Mouse (Mus musculus): Measurements from ENCODE around the gene Dstyk. TPM values are rescaled to one million over a fixed set of nuclear protein-coding genes. Genes with fewer than 3 reads are reported as not detected.

Dstyk gene
- total and polyA plus RNA-seq, 3 experiments = 0.12 to 0.59 (median 0.21) TPM

DNA sequence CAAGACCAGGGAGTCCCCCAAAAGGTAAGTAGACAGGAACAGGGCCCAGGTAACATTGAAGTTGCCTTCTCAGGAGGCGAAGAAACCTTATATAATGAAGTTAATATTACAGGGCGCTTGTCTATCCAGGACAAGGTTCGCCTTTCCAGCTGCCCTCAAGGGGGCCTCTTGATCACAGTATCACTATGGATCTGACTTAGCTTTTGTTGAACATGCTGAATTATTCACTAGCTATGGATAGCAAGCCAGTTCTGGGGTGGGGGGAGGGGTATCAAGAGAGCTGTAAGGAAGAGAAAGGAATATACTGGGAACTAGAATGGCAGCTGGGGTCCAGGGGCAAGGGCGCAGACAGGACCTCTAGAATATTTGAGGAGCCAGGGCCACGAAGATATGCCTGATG, 45.0 kb upstream of the Dstyk start:
- peaks cover 3 to 27% of the 10 kb centered on the region in 2 experiments; a peak in 3 of 4 replicates for H3K4me1 ChIP-seq (ENCODE audit: control insufficient read depth in 1 of 2, insufficient read depth in 2 of 2)
- no peak overlapping the region for H3K9ac ChIP-seq (ENCODE audit: insufficient read depth, low read depth)
- no peaks in the 10 kb centered on the region for H3K36me3 ChIP-seq (replicated peaks in 1 of 2; ENCODE audit: control insufficient read depth in 1 of 2, insufficient read depth in 1 of 2, low read length in 1 of 2)
- in situ Hi-C loops (cut with MboI; ENCODE audit: low pct_ligation_motif_present, low pct_unique_long_range_greater_than_20kb, low sequenced_read_pairs) (no loop called here), dilution Hi-C loops (cut with MboI; ENCODE audit: extremely low pct_ligation_motif_present, extremely low pct_unique_long_range_greater_than_20kb, low sequenced_read_pairs) (no loop called here)
- DNase-seq (ENCODE audit: extremely low read depth) = no peak
- peaks cover 13% of the 10 kb centered on the region for H3K27me3 ChIP-seq (replicated peaks)
- TF ChIP-seq GABPA (IDR thresholded peaks at IDR 0.05; ENCODE audit: insufficient replicate concordance, low read depth, low read length) (no peak), ZKSCAN1 (IDR thresholded peaks at IDR 0.05; ENCODE audit: borderline replicate concordance, low read depth, low read length) (no peak), UBTF (IDR thresholded peaks at IDR 0.05; ENCODE audit: low read depth, low read length) (no peak), E2F4 (IDR thresholded peaks at IDR 0.05; ENCODE audit: insufficient replicate concordance, low read depth, low read length) (no peak), RAD21 (IDR thresholded peaks at IDR 0.05; ENCODE audit: low read depth, low read length) (no peak)
- no peak overlapping the region for H3K4me3 ChIP-seq (replicated peaks in 1 of 3; ENCODE audit: low read depth in 2 of 3, low read length in 2 of 3, poor library complexity in 1 of 3)
- no peak overlapping the region for H3K4me2 ChIP-seq (ENCODE audit: insufficient read depth, low read depth, poor library complexity, severe bottlenecking)
- no peaks in the 10 kb centered on the region for H3K9me3 ChIP-seq (replicated peaks; ENCODE audit: low read length)
- H3K79me2 ChIP-seq (replicated peaks; ENCODE audit: control insufficient read depth, extremely low read depth, insufficient read depth, poor library complexity, severe bottlenecking) = no peaks in the 10 kb centered on the region
- H3K27ac ChIP-seq (ENCODE audit: insufficient read depth, low read depth) = no peak overlapping the region

- Histone ChIP-seq H3K4me2 (ENCODE audit: insufficient read depth, low read depth, poor library complexity, severe bottlenecking) (no peak overlapping the region), H3K9ac (ENCODE audit: insufficient read depth, low read depth) (no peak overlapping the region), H3K36me3 (replicated peaks in 1 of 2; ENCODE audit: control insufficient read depth in 1 of 2, insufficient read depth in 1 of 2, low read length in 1 of 2) (no peaks in the 10 kb centered on the region), H3K79me2 (replicated peaks; ENCODE audit: control insufficient read depth, extremely low read depth, insufficient read depth, poor library complexity, severe bottlenecking) (no peaks in the 10 kb centered on the region), H3K9me3 (replicated peaks; ENCODE audit: low read length) (no peaks in the 10 kb centered on the region), H3K4me3 (replicated peaks in 1 of 3; ENCODE audit: low read depth in 2 of 3, low read length in 2 of 3, poor library complexity in 1 of 3) (no peak overlapping the region), H3K27me3 (replicated peaks) (peaks cover 20% of the 10 kb centered on the region), H3K4me1 (ENCODE audit: control insufficient read depth in 1 of 2, insufficient read depth in 2 of 2) (peaks cover 3 to 21% of the 10 kb centered on the region in 2 experiments; a peak in 3 of 4 replicates), H3K27ac (ENCODE audit: insufficient read depth, low read depth) (no peak overlapping the region)
- DNase-seq (ENCODE audit: extremely low read depth) = no peak
- dilution Hi-C loops (cut with MboI; ENCODE audit: extremely low pct_ligation_motif_present, extremely low pct_unique_long_range_greater_than_20kb, low sequenced_read_pairs) = no loop called here
- TF ChIP-seq PAX5 (IDR thresholded peaks at IDR 0.05; ENCODE audit: low read length) (no peak), KAT2A (IDR thresholded peaks at IDR 0.05; ENCODE audit: insufficient replicate concordance, low read length) (no peak), TCF12 (IDR thresholded peaks at IDR 0.05; ENCODE audit: low read depth, low read length) (no peak), MAFK (IDR thresholded peaks at IDR 0.05; ENCODE audit: insufficient replicate concordance, low read length) (no peak), SIN3A (IDR thresholded peaks at IDR 0.05; ENCODE audit: low read length) (no peak), UBTF (IDR thresholded peaks at IDR 0.05; ENCODE audit: low read depth, low read length) (no peak), TBP (conservative IDR thresholded peaks at IDR 0.05; ENCODE audit: low read depth, low read length) (no peak), ZMIZ1 (IDR thresholded peaks at IDR 0.05; ENCODE audit: low read depth, low read length) (no peak), ZKSCAN1 (IDR thresholded peaks at IDR 0.05; ENCODE audit: borderline replicate concordance, low read depth, low read length) (no peak), JUND (conservative IDR thresholded peaks at IDR 0.05; ENCODE audit: low read depth, low read length) (no peak), RCOR1 (conservative IDR thresholded peaks at IDR 0.05; ENCODE audit: low read depth, low read length) (no peak), POLR2A (IDR thresholded peaks at IDR 0.05; ENCODE audit: low read depth, low read length) (no peak), MAX (IDR thresholded peaks at IDR 0.05; ENCODE audit: low read length) (no peak), NELFE (IDR thresholded peaks at IDR 0.05; ENCODE audit: low read depth, low read length) (no peak), BHLHE40 (IDR thresholded peaks at IDR 0.05; ENCODE audit: low read depth, low read length) (no peak), USF1 (IDR thresholded peaks at IDR 0.05; ENCODE audit: low read depth, low read length) (no peak), ZNF384 (IDR thresholded peaks at IDR 0.05; ENCODE audit: low read depth, low read length) (no peak), GABPA (IDR thresholded peaks at IDR 0.05; ENCODE audit: insufficient replicate concordance, low read depth, low read length) (no peak), SMC3 (IDR thresholded peaks at IDR 0.05; ENCODE audit: low read depth, low read length) (no peak)
- in situ Hi-C loops (cut with MboI; ENCODE audit: low pct_ligation_motif_present, low pct_unique_long_range_greater_than_20kb, low sequenced_read_pairs) = no loop called here
Observed at GRCm38 (mm10) chr1:132372896-132373534, 44.3 kb upstream of the Dstyk start.

Data from CH12.LX (cell line).